9 mouse cellular contexts compared by ENCODE assay signal in the genomic region with DNA sequence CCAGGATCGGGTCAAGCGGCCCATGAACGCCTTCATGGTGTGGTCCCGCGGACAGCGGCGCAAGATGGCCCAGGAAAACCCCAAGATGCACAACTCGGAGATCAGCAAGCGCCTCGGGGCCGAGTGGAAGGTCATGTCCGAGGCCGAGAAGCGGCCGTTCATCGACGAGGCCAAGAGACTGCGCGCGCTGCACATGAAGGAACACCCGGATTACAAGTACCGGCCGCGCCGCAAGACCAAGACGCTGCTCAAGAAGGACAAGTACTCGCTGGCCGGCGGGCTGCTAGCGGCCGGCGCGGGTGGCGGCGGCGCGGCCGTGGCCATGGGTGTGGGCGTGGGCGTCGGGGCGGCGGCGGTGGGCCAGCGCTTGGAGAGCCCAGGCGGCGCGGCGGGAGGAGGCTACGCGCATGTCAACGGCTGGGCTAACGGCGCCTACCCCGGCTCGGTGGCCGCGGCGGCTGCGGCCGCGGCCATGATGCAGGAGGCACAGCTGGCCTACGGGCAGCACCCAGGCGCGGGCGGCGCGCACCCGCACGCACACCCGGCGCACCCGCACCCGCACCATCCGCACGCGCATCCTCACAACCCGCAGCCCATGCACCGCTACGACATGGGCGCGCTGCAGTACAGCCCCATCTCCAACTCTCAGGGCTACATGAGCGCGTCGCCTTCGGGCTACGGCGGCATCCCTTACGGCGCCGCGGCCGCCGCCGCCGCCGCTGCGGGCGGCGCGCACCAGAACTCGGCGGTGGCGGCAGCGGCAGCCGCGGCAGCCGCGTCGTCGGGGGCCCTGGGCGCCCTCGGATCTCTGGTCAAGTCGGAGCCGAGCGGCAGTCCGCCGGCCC. TPM values are rescaled to one million over a fixed set of nuclear protein-coding genes. Genes with fewer than 3 reads are reported as not detected.
A peak's percentile ranks its signal among the peaks of the same experiment; 100 is the strongest.
DNase-seq lines count a peak whose midpoint lies in the region; ATAC-seq lines count a peak whose summit lies in the region.
"Had no signal": no experiment of that assay in that cellular context is flagged by ENCODE, and none has a peak within 500 bp of the region (broad histone marks: within the 10 kb centered on the region; RNA-seq: fewer than 3 reads in every experiment).

No protein-coding gene starts in this region.

- peak overlapping the region; percentile 36 for H3K4me3 ChIP-seq in kidney, embryonic 15.5 days (replicated peaks)
- peak overlapping the region; percentile 44 for H3K4me3 ChIP-seq in hindbrain, embryonic 14.5 days (replicated peaks; ENCODE audit: low read length)
- peak overlapping the region; percentile 48 for H3K4me3 ChIP-seq in midbrain, embryonic 16.5 days (ENCODE audit: low read depth, low read length)

- H3K9me3 ChIP-seq in kidney, embryonic 15.5 days (replicated peaks): no peaks in the 10 kb centered on the region
- H3K9me3 ChIP-seq in hindbrain, embryonic 14.5 days (ENCODE audit: control insufficient read depth, low read length): no peaks in the 10 kb centered on the region
- H3K9me3 ChIP-seq in midbrain, embryonic 16.5 days (replicated peaks; ENCODE audit: control insufficient read depth, low read length, poor library complexity, severe bottlenecking): no peaks in the 10 kb centered on the region

- H3K27me3 ChIP-seq in kidney, embryonic 15.5 days: peaks cover 98% of the 10 kb centered on the region
- H3K27me3 ChIP-seq in hindbrain, embryonic 14.5 days (ENCODE audit: control insufficient read depth, insufficient read depth, low read length): peaks cover 76% of the 10 kb centered on the region
- H3K27me3 ChIP-seq in midbrain, embryonic 16.5 days (ENCODE audit: control insufficient read depth, insufficient read depth, low read depth, low read length): peaks cover 24% of the 10 kb centered on the region

- no peaks in the 10 kb centered on the region for H3K36me3 ChIP-seq in kidney, embryonic 15.5 days
- no peaks in the 10 kb centered on the region for H3K36me3 ChIP-seq in hindbrain, embryonic 14.5 days (replicated peaks; ENCODE audit: control insufficient read depth, insufficient read depth)
- no peaks in the 10 kb centered on the region for H3K36me3 ChIP-seq in midbrain, embryonic 16.5 days (ENCODE audit: control insufficient read depth, insufficient read depth, low read length)

- peak; percentile 33; the same call in 1 of the 2 replicates for ATAC-seq in kidney, embryonic 15.5 days (replicated peaks; ENCODE audit: low FRiP score)
- ATAC-seq in hindbrain, embryonic 14.5 days (ENCODE audit: low FRiP score): no peak
- peak; percentile 9; the same call in 1 of the 2 replicates for ATAC-seq in midbrain, embryonic 16.5 days

- under 1% methylated on average over 101 of the region's 118 CpGs for WGBS in kidney, embryonic 15.5 days
- WGBS in hindbrain, embryonic 14.5 days: under 1% methylated on average over 83 of the region's 118 CpGs
- under 1% methylated on average over 101 of the region's 118 CpGs for WGBS in midbrain, embryonic 16.5 days

- no peak overlapping the region for H3K27ac ChIP-seq in kidney, embryonic 15.5 days
- peak overlapping the region; percentile 88 for H3K27ac ChIP-seq in hindbrain, embryonic 14.5 days
- peak overlapping the region; percentile 73 for H3K27ac ChIP-seq in midbrain, embryonic 16.5 days (ENCODE audit: low read length)

- DNase-seq in kidney, adult 11 months: no peak
- DNase-seq in embryo, embryonic 10 days (ENCODE audit: low spot score): peak; percentile 74
- DNase-seq in hindbrain, embryonic 14.5 days (ENCODE audit: low spot score): peak; percentile 47
- no peak for DNase-seq in frontal cortex, postnatal 10 days (ENCODE audit: low spot score in 2 of 2)
- DNase-seq in gastrocnemius, adult 18-20 months (ENCODE audit: low spot score): no peak
- DNase-seq in adrenal gland, postnatal 14 days: no peak

- peaks cover 42% of the 10 kb centered on the region for H3K4me1 ChIP-seq in kidney, embryonic 15.5 days
- H3K4me1 ChIP-seq in hindbrain, embryonic 14.5 days (replicated peaks; ENCODE audit: control insufficient read depth, insufficient read depth, low read length): peaks cover 8% of the 10 kb centered on the region; the same call in 1 of the 2 replicates
- H3K4me1 ChIP-seq in midbrain, embryonic 16.5 days (ENCODE audit: control insufficient read depth, insufficient read depth, low read length): peaks cover 7% of the 10 kb centered on the region

- H3K9ac ChIP-seq in kidney, embryonic 15.5 days: no peak overlapping the region
- H3K9ac ChIP-seq in hindbrain, embryonic 14.5 days: peak overlapping the region; percentile 65
- H3K9ac ChIP-seq in midbrain, embryonic 16.5 days (ENCODE audit: low read depth, low read length): peak overlapping the region; percentile 66

- H3K4me2 ChIP-seq in kidney, embryonic 15.5 days: peak overlapping the region; percentile 55
- H3K4me2 ChIP-seq in hindbrain, embryonic 14.5 days (replicated peaks): peak overlapping the region; percentile 54
- H3K4me2 ChIP-seq in midbrain, embryonic 16.5 days (ENCODE audit: low read length): peak overlapping the region; percentile 61

RNA-seq across cellular contexts. Expression of a gene that starts 1.6 kb away (rescaled TPM):
- polyA plus RNA-seq in kidney, embryonic 15.5 days (2015; fragmentation: Nextera tagmentation; extraction: Ambion mirVana): not detected in 2 replicates
- polyA plus RNA-seq in hindbrain, embryonic 14.5 days (2014; fragmentation: Nextera tagmentation; extraction: Ambion mirVana): 1.9 and 2.5 TPM in 2 replicates
- polyA plus RNA-seq in midbrain, embryonic 16.5 days (2015; fragmentation: Nextera tagmentation; extraction: Ambion mirVana): 1.6 and 2.2 TPM in 2 replicates
- not detected for total RNA-seq in gastrocnemius, adult 18-20 months (2021)
- total RNA-seq in adrenal gland, postnatal 14 days (2021): not detected in 2 replicates
- total RNA-seq: MEL had no signal

Comparison
In these comparisons a context has a peak if more than half of its experiments do, and no peak if none do; other contexts are left out.
1. DNase-seq: peak in embryo, embryonic 10 days (single experiment) and hindbrain, embryonic 14.5 days (single experiment); none in kidney, adult 11 months (single experiment), frontal cortex, postnatal 10 days (0 of 2), gastrocnemius, adult 18-20 months (single experiment) and adrenal gland, postnatal 14 days (single experiment).
2. Peak in every context shown above with its lines, with median percentiles within 50 percentile points of each other: H3K4me2 ChIP-seq and H3K4me3 ChIP-seq.